Mouse (Mus musculus): ENCODE results near the gene 6430548M08Rik. TPM values are rescaled to one million over a fixed set of nuclear protein-coding genes. Genes with fewer than 3 reads are reported as not detected.

6430548M08Rik gene
- polyA plus RNA-seq, 1 experiment from 2014 or later, result 36.8 TPM

DNA sequence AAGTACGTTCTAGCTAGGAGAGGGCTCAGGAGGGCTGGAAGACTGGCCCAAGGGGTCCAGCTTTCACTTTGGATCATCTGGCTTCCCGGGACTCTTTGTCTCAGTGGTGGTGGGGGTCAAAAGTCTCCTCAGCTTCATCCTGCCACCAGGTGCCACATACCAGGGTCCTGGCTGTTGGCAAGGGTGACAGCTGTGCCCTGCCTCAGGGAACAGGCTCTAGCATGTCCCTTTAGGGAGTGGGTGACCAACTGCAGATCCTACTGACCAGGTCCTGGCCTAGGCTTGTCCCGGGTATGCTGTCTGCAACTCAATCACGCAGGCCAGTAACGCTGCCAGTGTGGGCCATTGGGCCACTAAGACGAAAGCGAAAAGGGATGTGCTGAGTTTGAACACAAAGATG lies 98.6 kb downstream of the 6430548M08Rik start:
- no peak overlapping the region for H3K9ac ChIP-seq
- no peaks in the 10 kb centered on the region for H3K36me3 ChIP-seq
- ATAC-seq (ENCODE audit: low FRiP score, low read depth), result no peak
- H3K9me3 ChIP-seq, result no peaks in the 10 kb centered on the region
- WGBS, result 90% methylated on average over 7 of the region's 7 CpGs
- H3K4me3 ChIP-seq, result no peak overlapping the region
- no peaks in the 10 kb centered on the region for H3K27me3 ChIP-seq
- no peak overlapping the region for H3K4me2 ChIP-seq
- H3K27ac ChIP-seq (replicated peaks), result no peak overlapping the region
- peaks cover 37% of the 10 kb centered on the region for H3K4me1 ChIP-seq (replicated peaks)

GRCm38 (mm10) chr8:120213229-120213628 lies 99.3 kb downstream of the 6430548M08Rik start:
- 94% methylated on average over 3 of the region's 3 CpGs for WGBS

GRCm38 (mm10) chr8:120213939-120214338 lies 100.0 kb downstream of the 6430548M08Rik start:
- peaks cover 40% of the 10 kb centered on the region for H3K4me1 ChIP-seq (replicated peaks)
- H3K27me3 ChIP-seq, result no peaks in the 10 kb centered on the region
- no peak overlapping the region for H3K9ac ChIP-seq
- no peak overlapping the region for H3K4me3 ChIP-seq
- no peak for ATAC-seq (ENCODE audit: low FRiP score, low read depth)
- H3K27ac ChIP-seq (replicated peaks), result no peak overlapping the region
- 43% methylated on average over 5 of the region's 5 CpGs for whole genome bisulfite sequencing
- H3K36me3 ChIP-seq, result no peaks in the 10 kb centered on the region
- H3K4me2 ChIP-seq, result no peak overlapping the region
- H3K9me3 ChIP-seq, result no peaks in the 10 kb centered on the region

More at GRCm38 (mm10) chr8:120213229-120213628, 99.3 kb downstream of the 6430548M08Rik start:
- H3K9ac ChIP-seq, result no peak overlapping the region
- H3K9me3 ChIP-seq, result no peaks in the 10 kb centered on the region
- H3K4me1 ChIP-seq (replicated peaks), result peaks cover 40% of the 10 kb centered on the region
- H3K4me2 ChIP-seq, result no peak overlapping the region
- no peak overlapping the region for H3K4me3 ChIP-seq
- no peak for ATAC-seq (ENCODE audit: low FRiP score, low read depth)
- H3K27ac ChIP-seq (replicated peaks), result no peak overlapping the region
- no peaks in the 10 kb centered on the region for H3K27me3 ChIP-seq
- H3K36me3 ChIP-seq, result no peaks in the 10 kb centered on the region

Other genes starting within 250 kb of the 6430548M08Rik start
- 126 and 135 TPM in 2 replicates for gene Usp10, start 203.8 kb upstream of the 6430548M08Rik start, polyA plus RNA-seq (2015; fragmentation: Nextera tagmentation; extraction: Ambion mirVana)
- 5.0 and 5.4 TPM in 2 replicates for gene Gm20388, start 203.3 kb upstream of the 6430548M08Rik start, polyA plus RNA-seq (2015; fragmentation: Nextera tagmentation; extraction: Ambion mirVana)
- gene Crispld2, start 121.7 kb upstream of the 6430548M08Rik start, polyA plus RNA-seq (2015; fragmentation: Nextera tagmentation; extraction: Ambion mirVana), result 1.8 and 2.8 TPM in 2 replicates
- 28.8 and 30.7 TPM in 2 replicates for gene Zdhhc7, start 12.7 kb upstream of the 6430548M08Rik start, polyA plus RNA-seq (2015; fragmentation: Nextera tagmentation; extraction: Ambion mirVana)
- 1.5 and 2.2 TPM in 2 replicates for gene Fam92b, start 63.3 kb downstream of the 6430548M08Rik start, polyA plus RNA-seq (2015; fragmentation: Nextera tagmentation; extraction: Ambion mirVana)
- gene Gse1, start 114.3 kb downstream of the 6430548M08Rik start, polyA plus RNA-seq (2015; fragmentation: Nextera tagmentation; extraction: Ambion mirVana), result 15.4 and 20.1 TPM in 2 replicates